Mouse (Mus musculus) CH12.LX (cell line): ENCODE results near the gene Thsd7b. TPM values are rescaled to one million over a fixed set of nuclear protein-coding genes. Genes with fewer than 3 reads are reported as not detected.

Experiments used
- DNase-seq: peaks from one replicate; pipeline ENCODE4 v3.0.0-alpha.2; 2013; ENCODE audit errors: extremely low read depth
- H3K27ac ChIP-seq: 2 replicates; pipeline ENCODE4 v1.5.1; 2012; ENCODE audit warnings: low read depth, mild to moderate bottlenecking, control low read depth, moderate library complexity; ENCODE audit not compliant: insufficient read depth
- H3K27me3 ChIP-seq: replicated peaks from 2 replicates; pipeline ENCODE3; 2012; ENCODE audit warnings: inconsistent platforms
- H3K36me3 ChIP-seq, 2 experiments: replicated peaks in 1 of 2; 2 replicates each; pipeline versions ENCODE3 to v1.6.1; 2012; ENCODE audit warnings: inconsistent platforms in 1 of 2, low read length in 1 of 2, mild to moderate bottlenecking in 1 of 2, mixed read lengths in 1 of 2, moderate library complexity in 1 of 2; ENCODE audit not compliant: control insufficient read depth in 1 of 2, insufficient read depth in 1 of 2
- H3K4me1 ChIP-seq, 2 experiments: 2 replicates each; pipeline ENCODE4 v1.6.1; 2012; ENCODE audit warnings: inconsistent platforms in 1 of 2, moderate library complexity in 1 of 2; ENCODE audit not compliant: insufficient read depth in 2 of 2, control insufficient read depth in 1 of 2
- H3K4me2 ChIP-seq: 2 replicates; pipeline ENCODE4 v1.6.1; 2012; ENCODE audit warnings: low read depth, mild to moderate bottlenecking, control low read depth; ENCODE audit not compliant: poor library complexity, insufficient read depth, severe bottlenecking
- H3K4me3 ChIP-seq, 3 experiments: fragments of 150-350 bp in 1 of 3; sonication (generic) in 1 of 3; replicated peaks in 1 of 3; 2 replicates each; pipeline versions ENCODE3 to v1.5.1; 2011 to 2012; ENCODE audit warnings: low read depth in 2 of 3, low read length in 2 of 3, mild to moderate bottlenecking in 2 of 3, moderate library complexity in 2 of 3, control low read depth in 1 of 3, improper control_type of control experiment in 1 of 3, inconsistent platforms in 1 of 3, mixed read lengths in 1 of 3; ENCODE audit not compliant: poor library complexity in 1 of 3
- H3K79me2 ChIP-seq: replicated peaks from 2 replicates; pipeline ENCODE4 v1.6.1; 2012; ENCODE audit warnings: mild to moderate bottlenecking, moderate library complexity; ENCODE audit not compliant: control insufficient read depth, poor library complexity, insufficient read depth, severe bottlenecking; ENCODE audit errors: extremely low read depth
- H3K9ac ChIP-seq: 2 replicates; pipeline ENCODE4 v1.6.1; 2012; ENCODE audit warnings: low read depth, mild to moderate bottlenecking, control low read depth, moderate library complexity; ENCODE audit not compliant: insufficient read depth
- H3K9me3 ChIP-seq: replicated peaks from 2 replicates; pipeline ENCODE3; 2012; ENCODE audit warnings: low read length, inconsistent platforms, mixed read lengths
- BHLHE40 ChIP-seq: IDR thresholded peaks from 2 replicates; pipeline ENCODE4 v1.6.1; 2011; ENCODE audit warnings: mild to moderate bottlenecking, low read depth, low read length, improper control_type of control experiment
- CHD1 ChIP-seq: IDR thresholded peaks from 2 replicates; pipeline ENCODE4 v1.6.1; 2012; ENCODE audit warnings: low read depth, low read length, improper control_type of control experiment, inconsistent platforms
- CHD2 ChIP-seq: IDR thresholded peaks from 2 replicates; pipeline ENCODE4 v1.6.1; 2011; ENCODE audit warnings: low read length, improper control_type of control experiment
- E2F4 ChIP-seq: IDR thresholded peaks from 2 replicates; pipeline ENCODE4 v1.6.1; 2011; ENCODE audit warnings: low read depth, low read length, improper control_type of control experiment; ENCODE audit not compliant: insufficient replicate concordance
- EP300 ChIP-seq: IDR thresholded peaks from 2 replicates; pipeline ENCODE4 v1.6.1; 2011; ENCODE audit warnings: low read length, improper control_type of control experiment
- IRF4 ChIP-seq: IDR thresholded peaks from 2 replicates; pipeline ENCODE4 v1.6.1; 2014; ENCODE audit warnings: low read depth, mild to moderate bottlenecking, inconsistent platforms, low read length, improper control_type of control experiment
- KAT2A ChIP-seq: IDR thresholded peaks from 2 replicates; pipeline ENCODE4 v1.6.1; 2012; ENCODE audit warnings: low read length, improper control_type of control experiment, inconsistent platforms; ENCODE audit not compliant: insufficient replicate concordance
- MAFK ChIP-seq: IDR thresholded peaks from 2 replicates; pipeline ENCODE4 v1.6.1; 2011; ENCODE audit warnings: low read length, improper control_type of control experiment; ENCODE audit not compliant: insufficient replicate concordance
- MEF2A ChIP-seq: IDR thresholded peaks from 2 replicates; pipeline ENCODE4 v1.6.1; 2014; ENCODE audit warnings: low read depth, mild to moderate bottlenecking, inconsistent platforms, low read length, improper control_type of control experiment, borderline replicate concordance
- MXI1 ChIP-seq: IDR thresholded peaks from 2 replicates; pipeline ENCODE4 v1.6.1; 2011; ENCODE audit warnings: mild to moderate bottlenecking, low read depth, low read length, improper control_type of control experiment
- NRF1 ChIP-seq: IDR thresholded peaks from 2 replicates; pipeline ENCODE4 v1.6.1; 2014; ENCODE audit warnings: low read depth, mild to moderate bottlenecking, inconsistent platforms, low read length, improper control_type of control experiment, moderate library complexity
- PAX5 ChIP-seq: IDR thresholded peaks from 2 replicates; pipeline ENCODE4 v1.6.1; 2012; ENCODE audit warnings: low read length, inconsistent platforms, mixed read lengths
- POLR2AphosphoS2 ChIP-seq: IDR thresholded peaks from 2 replicates; pipeline ENCODE4 v1.6.1; 2011; ENCODE audit warnings: low read depth, low read length, improper control_type of control experiment
- RAD21 ChIP-seq: IDR thresholded peaks from 2 replicates; pipeline ENCODE4 v1.6.1; 2011; ENCODE audit warnings: low read depth, mild to moderate bottlenecking, low read length, improper control_type of control experiment, moderate library complexity
- RCOR1 ChIP-seq: conservative IDR thresholded peaks from 2 replicates; pipeline ENCODE4 v1.6.1; 2012; ENCODE audit warnings: low read depth, mild to moderate bottlenecking, inconsistent platforms, low read length, improper control_type of control experiment
- TBP ChIP-seq: conservative IDR thresholded peaks from 2 replicates; pipeline ENCODE4 v1.6.1; 2011; ENCODE audit warnings: low read depth, low read length, improper control_type of control experiment
- UBTF ChIP-seq: IDR thresholded peaks from 2 replicates; pipeline ENCODE4 v1.6.1; 2012; ENCODE audit warnings: low read depth, mild to moderate bottlenecking, inconsistent platforms, low read length, improper control_type of control experiment, moderate library complexity
- USF1 ChIP-seq: IDR thresholded peaks from 2 replicates; pipeline ENCODE4 v1.6.1; 2014; ENCODE audit warnings: low read depth, mild to moderate bottlenecking, inconsistent platforms, low read length, improper control_type of control experiment
- USF2 ChIP-seq: conservative IDR thresholded peaks from 2 replicates; pipeline ENCODE4 v1.6.1; 2011; ENCODE audit warnings: low read depth, low read length, improper control_type of control experiment
- ZKSCAN1 ChIP-seq: IDR thresholded peaks from 2 replicates; pipeline ENCODE4 v1.6.1; 2012; ENCODE audit warnings: low read depth, inconsistent platforms, low read length, improper control_type of control experiment, borderline replicate concordance
- ZNF384 ChIP-seq: IDR thresholded peaks from 2 replicates; pipeline ENCODE4 v1.6.1; 2012; ENCODE audit warnings: low read depth, low read length, improper control_type of control experiment, inconsistent platforms
- dilution Hi-C: fragments of 300-500 bp; cut with MboI; formaldehyde crosslinking; loops from 2 replicates; pipeline ENCODE4 v1.14.3; 2020; ENCODE audit warnings: low sequenced_read_pairs; ENCODE audit not compliant: extremely low pct_unique_long_range_greater_than_20kb, extremely low pct_ligation_motif_present
- in situ Hi-C: fragments of 300-500 bp; cut with MboI; formaldehyde crosslinking; loops from 3 replicates; pipeline ENCODE4 v1.14.3; 2019; ENCODE audit warnings: low sequenced_read_pairs, low pct_ligation_motif_present, low pct_unique_long_range_greater_than_20kb, mixed read lengths
- polyA plus RNA-seq: library from polyadenylated mRNA; unstranded; fragments of >175 nt; gene quantifications from 2 replicates; pipeline ENCODE4 v1.2.1, GENCODE M21; 2012; ENCODE audit warnings: low read depth; ENCODE audit not compliant: insufficient read length
- total RNA-seq, 2 experiments: library from RNA; depleted of rRNA; stranded (reverse); fragments of 300-350 nt in 1 of 2; fragments of >200 nt in 1 of 2; gene quantifications; 2 replicates each; pipeline ENCODE4 v1.2.3; 2012 to 2014

Thsd7b gene
- total and polyA plus RNA-seq, 3 experiments: not detected

- dilution Hi-C loops: no loop called here
Observed at GRCm38 (mm10) chr1:129250704-129251443, 22.2 kb upstream of the Thsd7b start.

GRCm38 (mm10) chr1:129266684-129267083 lies 6.4 kb upstream of the Thsd7b start:
- H3K9me3 ChIP-seq: no peaks in the 10 kb centered on the region
- no peak for DNase-seq
- TF ChIP-seq E2F4 (no peak), ZNF384 (no peak), BHLHE40 (no peak), MAFK (no peak), NRF1 (no peak), USF1 (no peak), KAT2A (no peak), MEF2A (no peak), PAX5 (no peak), MXI1 (no peak), CHD2 (no peak), RCOR1 (no peak), ZKSCAN1 (no peak), CHD1 (no peak), UBTF (no peak), USF2 (no peak), TBP (no peak), IRF4 (no peak)
- H3K79me2 ChIP-seq: no peaks in the 10 kb centered on the region
- no peak overlapping the region for H3K9ac ChIP-seq
- no peak overlapping the region for H3K27ac ChIP-seq
- H3K36me3 ChIP-seq: no peaks in the 10 kb centered on the region
- no peak overlapping the region for H3K4me2 ChIP-seq
- H3K4me1 ChIP-seq: no peaks in the 10 kb centered on the region
- no peak overlapping the region for H3K4me3 ChIP-seq
- in situ Hi-C loops (no loop called here), dilution Hi-C loops (no loop called here)
- H3K27me3 ChIP-seq: peaks cover 26% of the 10 kb centered on the region

More at GRCm38 (mm10) chr1:129250704-129251443, 22.2 kb upstream of the Thsd7b start:
- Histone ChIP-seq H3K9ac (no peak overlapping the region), H3K4me2 (no peak overlapping the region), H3K36me3 (no peaks in the 10 kb centered on the region), H3K27ac (no peak overlapping the region), H3K9me3 (no peaks in the 10 kb centered on the region), H3K79me2 (no peaks in the 10 kb centered on the region), H3K4me1 (peaks cover 0 to 9% of the 10 kb centered on the region in 2 experiments; a peak in 2 of 4 replicates)
- no peak for DNase-seq
- in situ Hi-C loops: no loop called here
- TF ChIP-seq IRF4 (no peak), E2F4 (no peak), POLR2AphosphoS2 (no peak), RAD21 (no peak), USF2 (no peak), EP300 (no peak), MXI1 (no peak)
- TF ChIP-seq, all 38 proteins: peak for 0
- Histone ChIP-seq H3K27me3 (no peaks in the 10 kb centered on the region), H3K4me3 (no peak overlapping the region)
